Mouse (Mus musculus) gonadal fat pad, adult 2 months (tissue): Measurements from ENCODE around the gene Dzip1l. TPM values are rescaled to one million over a fixed set of nuclear protein-coding genes. Genes with fewer than 3 reads are reported as not detected.

ENCODE experiments used
- polyA plus RNA-seq: library from polyadenylated mRNA; depleted of rRNA; stranded (reverse); fragments of >200 nt; gene quantifications from 2 replicates; pipeline ENCODE4 v1.2.3, GENCODE M21; 2012; rRNA removed

Dzip1l gene
- polyA plus RNA-seq, 1 experiment: 2.0 TPM

Other genes starting within 250 kb of the Dzip1l start
- gene Mras, start 192.1 kb upstream of the Dzip1l start, polyA plus RNA-seq: 20.7 and 30.7 TPM in 2 replicates
- 1.6 and 3.1 TPM in 2 replicates for gene Nme9, start 178.0 kb upstream of the Dzip1l start, polyA plus RNA-seq
- gene Armc8, start 60.6 kb upstream of the Dzip1l start, polyA plus RNA-seq: 12.5 and 13.5 TPM in 2 replicates
- 5.9 and 7.7 TPM in 2 replicates for gene Dbr1, start 53.7 kb upstream of the Dzip1l start, polyA plus RNA-seq
- gene A4gnt, start 17.0 kb upstream of the Dzip1l start, polyA plus RNA-seq: not detected in 2 replicates
- gene Cldn18, start 87.8 kb downstream of the Dzip1l start, polyA plus RNA-seq: not detected in 2 replicates
- not detected in 2 replicates for gene Sox14, start 246.7 kb downstream of the Dzip1l start, polyA plus RNA-seq